Mouse (Mus musculus) neutrophil, adult 65 days (primary cell): Measurements from ENCODE around the gene Grhpr. TPM values are rescaled to one million over a fixed set of nuclear protein-coding genes. Genes with fewer than 3 reads are reported as not detected.

Experiments
- total RNA-seq: library from RNA; stranded (reverse); gene quantifications from 2 replicates; pipeline ENCODE4 v1.2.4, GENCODE M21; 2023

Gene Grhpr
- total RNA-seq, result 2.9 and 4.0 TPM in 2 replicates

GRCm38 (mm10) chr4:44981280-44981973, at the start of gene Grhpr:
Gene Grhpr, plus strand, starts transcription at chr4:44981395.

DNA sequence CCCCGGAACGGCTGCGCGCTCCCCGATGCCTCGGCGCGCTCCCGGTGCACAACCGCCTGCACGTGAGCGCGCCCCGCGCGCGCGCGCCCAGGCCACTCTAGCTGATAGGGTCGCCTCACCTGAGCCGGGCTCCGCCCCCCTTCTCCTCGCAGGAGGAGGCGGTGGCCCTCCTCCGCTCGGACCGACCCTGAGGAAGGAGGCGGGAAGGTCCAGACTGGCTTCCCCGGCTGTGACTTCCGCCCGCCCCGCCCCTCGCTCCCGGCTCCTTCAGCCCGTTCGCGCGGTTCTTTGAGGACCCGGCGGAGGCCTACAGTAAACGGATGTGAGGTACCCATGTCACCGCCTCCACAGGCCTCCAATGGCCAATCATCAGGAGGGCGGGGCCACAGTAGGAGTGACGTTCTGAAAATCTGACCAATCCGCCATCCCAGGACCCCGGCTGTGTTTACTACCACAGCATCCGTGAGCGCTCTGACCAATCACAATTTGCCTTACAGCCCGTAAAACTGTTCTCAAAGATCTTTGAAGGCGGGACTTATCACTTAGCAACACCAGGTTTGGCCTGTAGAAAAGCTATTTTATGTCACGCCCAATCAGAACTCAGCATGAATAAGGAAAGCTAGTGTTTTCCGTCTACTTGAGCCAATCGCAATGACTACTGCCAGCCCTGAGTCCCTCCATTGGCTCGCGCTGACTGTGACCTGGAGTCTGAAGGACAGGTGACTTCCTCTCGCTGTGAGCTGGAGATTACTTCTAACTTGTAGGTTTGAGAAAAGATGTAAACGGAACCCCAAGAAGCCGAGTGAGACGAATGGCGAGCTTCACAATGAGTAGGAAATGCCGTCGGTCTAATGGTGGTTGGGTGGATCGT, 31.1 kb downstream of the Grhpr start, which contains the start of gene Zbtb5:
Gene Zbtb5 (minus strand): TSS at position 308 of the 871 bp plus-strand sequence.

GRCm38 (mm10) chr4:45018452-45018980, 37.3 kb downstream of the Grhpr start, which contains the start of gene Polr1e:
Gene Polr1e, plus strand, starts transcription at chr4:45018583.

Other genes with a start within 250 kb of the Grhpr start
- 35.1 and 51.0 TPM in 2 replicates for gene Zcchc7, start 225.5 kb upstream of the Grhpr start, total RNA-seq
- gene Zbtb5, start 31.0 kb downstream of the Grhpr start, total RNA-seq, result 5.9 and 6.6 TPM in 2 replicates
- gene Polr1e, start 37.2 kb downstream of the Grhpr start, total RNA-seq, result 3.4 and 5.4 TPM in 2 replicates
- 13.1 and 14.2 TPM in 2 replicates for gene Fbxo10, start 103.2 kb downstream of the Grhpr start, total RNA-seq
- 25.0 and 25.9 TPM in 2 replicates for gene Tomm5, start 126.7 kb downstream of the Grhpr start, total RNA-seq
- gene Frmpd1, start 203.5 kb downstream of the Grhpr start, total RNA-seq, result 0.07 TPM in 1 of 2 replicates, not detected in the other